Mouse (Mus musculus): Measurements from ENCODE around the gene Kcnk13.

DNA sequence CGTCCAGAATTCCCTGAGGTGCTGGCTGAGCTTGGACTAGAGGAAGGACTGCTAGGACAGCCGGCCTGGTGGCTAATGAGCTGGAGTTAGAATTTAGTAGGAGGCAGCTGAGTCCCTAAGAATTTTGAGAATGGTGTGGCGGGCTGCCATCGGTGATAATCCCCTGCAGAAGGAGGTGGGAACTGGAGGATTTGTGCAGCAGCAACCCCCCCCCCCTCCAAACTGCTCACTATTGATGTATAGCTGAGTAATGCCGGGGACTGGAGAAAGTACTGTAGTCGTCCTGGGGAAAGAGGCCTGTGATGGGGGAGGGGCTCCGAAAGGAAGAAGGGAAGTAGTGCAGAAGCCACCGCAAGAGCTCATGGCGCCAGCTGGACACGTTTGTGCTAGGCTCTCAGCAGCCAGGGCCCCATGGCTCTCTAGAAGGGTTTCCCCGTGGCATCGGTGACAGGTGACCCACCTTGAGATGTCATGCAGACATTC is 2.6 kb downstream of the Kcnk13 start:
- no peak for TF ChIP-seq CTCF (IDR thresholded peaks at IDR 0.05; ENCODE audit: insufficient read depth, low read length)
- no peak for TF ChIP-seq POLR2A (IDR thresholded peaks at IDR 0.05; ENCODE audit: borderline replicate concordance, extremely low read depth, low read depth, low read length)
